Mouse (Mus musculus): ENCODE data around the gene Olfr1367.

GRCm38 (mm10) chr13:21321890-21322494, 24.7 kb upstream of the Olfr1367 start:
- no peak for TF ChIP-seq POLR2A (IDR thresholded peaks at IDR 0.05; ENCODE audit: extremely low read depth, insufficient read depth, low read length)
- no peak for TF ChIP-seq CTCF (IDR thresholded peaks at IDR 0.05; ENCODE audit: low read depth, low read length)
